ENCODE assay signal across 9 mouse cellular contexts in the genomic region with DNA sequence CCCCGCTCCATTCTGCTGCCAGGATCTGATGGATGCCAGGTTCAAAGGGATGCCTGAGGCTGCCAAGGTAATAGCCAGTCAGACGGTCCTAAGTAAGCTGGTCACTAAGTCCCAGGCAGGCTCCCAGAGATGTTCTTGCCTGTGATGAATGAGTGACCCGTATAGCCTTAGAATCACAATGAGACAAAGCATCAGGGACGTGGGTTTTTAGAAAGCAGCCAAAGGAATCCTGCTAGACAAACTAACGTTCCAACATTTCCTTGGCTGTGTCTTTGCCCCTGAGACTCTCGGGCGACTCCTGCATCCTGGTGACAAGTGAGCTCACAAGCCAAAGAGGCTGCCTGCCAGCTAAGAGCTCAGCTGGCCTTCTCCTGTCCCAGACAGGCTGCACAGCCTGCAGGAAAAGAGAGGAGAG. TPM values are rescaled to one million over a fixed set of nuclear protein-coding genes. Genes with fewer than 3 reads are reported as not detected.
DNase-seq lines count a peak whose midpoint lies in the region; ATAC-seq lines count a peak whose summit lies in the region.
"Had no signal": no experiment of that assay in that cellular context is flagged by ENCODE, and none has a peak within 500 bp of the region (broad histone marks: within the 10 kb centered on the region; RNA-seq: fewer than 3 reads in every experiment).

No protein-coding gene starts in this region.

- H3K36me3 ChIP-seq in forebrain, embryonic 10.5 days (replicated peaks), result peaks cover 94% of the 10 kb centered on the region
- peaks cover 7% of the 10 kb centered on the region; the same call in 1 of the 2 replicates for H3K36me3 ChIP-seq in forebrain, embryonic 11.5 days (ENCODE audit: control insufficient read depth, insufficient read depth, low read length)
- H3K36me3 ChIP-seq in hindbrain, embryonic 16.5 days (ENCODE audit: control insufficient read depth, insufficient read depth, low read length), result peaks cover 27% of the 10 kb centered on the region

- H3K27me3 ChIP-seq in forebrain, embryonic 10.5 days (ENCODE audit: poor library complexity, severe bottlenecking), result no peaks in the 10 kb centered on the region
- no peaks in the 10 kb centered on the region for H3K27me3 ChIP-seq in forebrain, embryonic 11.5 days (ENCODE audit: control insufficient read depth, insufficient read depth, low read length)
- H3K27me3 ChIP-seq in hindbrain, embryonic 16.5 days (replicated peaks; ENCODE audit: control insufficient read depth, insufficient read depth, low read length), result no peaks in the 10 kb centered on the region
- H3K27me3 ChIP-seq: liver, embryonic 13.5 days had no signal

- H3K9ac ChIP-seq in forebrain, embryonic 11.5 days (ENCODE audit: low read length), result no peak overlapping the region
- H3K9ac ChIP-seq in hindbrain, embryonic 16.5 days (ENCODE audit: low read depth, low read length), result no peak overlapping the region
- H3K9ac ChIP-seq: liver, embryonic 13.5 days had no signal

- H3K4me3 ChIP-seq in forebrain, embryonic 10.5 days, result no peak overlapping the region
- H3K4me3 ChIP-seq in forebrain, embryonic 11.5 days (ENCODE audit: low read depth, low read length), result no peak overlapping the region
- H3K4me3 ChIP-seq in hindbrain, embryonic 16.5 days (ENCODE audit: low read length), result no peak overlapping the region
- H3K4me3 ChIP-seq: liver, embryonic 13.5 days had no signal

- H3K9me3 ChIP-seq in forebrain, embryonic 10.5 days, result no peaks in the 10 kb centered on the region
- no peaks in the 10 kb centered on the region for H3K9me3 ChIP-seq in forebrain, embryonic 11.5 days (ENCODE audit: control insufficient read depth, low read length)
- no peaks in the 10 kb centered on the region for H3K9me3 ChIP-seq in hindbrain, embryonic 16.5 days (ENCODE audit: control insufficient read depth, low read length)
- H3K9me3 ChIP-seq: liver, embryonic 13.5 days had no signal

- H3K4me2 ChIP-seq in forebrain, embryonic 11.5 days (ENCODE audit: low read depth, low read length, severe bottlenecking), result no peak overlapping the region
- H3K4me2 ChIP-seq in hindbrain, embryonic 16.5 days (ENCODE audit: low read length), result peak overlapping the region; percentile 3; the same call in 1 of the 2 replicates
- H3K4me2 ChIP-seq: liver, embryonic 13.5 days had no signal

- 84% methylated on average over 7 of the region's 7 CpGs for WGBS in forebrain, embryonic 10.5 days
- 87% methylated on average over 7 of the region's 7 CpGs for WGBS in forebrain, embryonic 11.5 days
- WGBS in hindbrain, embryonic 16.5 days, result 43% methylated on average over 7 of the region's 7 CpGs

- peak overlapping the region; percentile 17; the same call in 1 of the 2 replicates for H3K27ac ChIP-seq in forebrain, embryonic 10.5 days
- no peak overlapping the region for H3K27ac ChIP-seq in forebrain, embryonic 11.5 days (ENCODE audit: low read depth, low read length)
- H3K27ac ChIP-seq in hindbrain, embryonic 16.5 days (ENCODE audit: low read depth, low read length), result peak overlapping the region; percentile 24; the same call in 1 of the 2 replicates
- H3K27ac ChIP-seq: liver, embryonic 13.5 days had no signal

- no peak for ATAC-seq in forebrain, embryonic 11.5 days (replicated peaks; ENCODE audit: low FRiP score)
- peak; percentile 92 for ATAC-seq in hindbrain, embryonic 16.5 days

- peaks cover 11% of the 10 kb centered on the region for H3K4me1 ChIP-seq in forebrain, embryonic 10.5 days
- 0 out of 2 replicates have a peak, but pooled peaks cover under 1% of the 10 kb centered on the region for H3K4me1 ChIP-seq in forebrain, embryonic 11.5 days (replicated peaks; ENCODE audit: control insufficient read depth, insufficient read depth, low read length)
- peaks cover 34% of the 10 kb centered on the region for H3K4me1 ChIP-seq in hindbrain, embryonic 16.5 days (ENCODE audit: control insufficient read depth, insufficient read depth, low read depth, low read length)

- DNase-seq in forebrain, embryonic 10.5 days (ENCODE audit: extremely low spot score, low spot score), result no peak
- no peak for DNase-seq in forebrain, embryonic 11.5 days (ENCODE audit: low spot score)
- peak; percentile 57 for DNase-seq in adrenal gland, adult 2 months
- peak; percentile 30 to 34 for DNase-seq in frontal cortex, adult 2 months (ENCODE audit: extremely low spot score in 1 of 2, low spot score in 1 of 2)
- DNase-seq in right cerebral cortex, postnatal 10 days (ENCODE audit: low spot score in 2 of 2), result peak; percentile 78 to 85
- no peak for DNase-seq in thymus, postnatal 36 days
- no peak for DNase-seq in thymus, postnatal 10 days (ENCODE audit: low spot score in 2 of 2)
- DNase-seq: liver, embryonic 13.5 days had no signal

RNA-seq across cellular contexts. Expression of gene Pfkfb3, which starts 59.0 kb away (rescaled TPM):
- polyA plus RNA-seq in forebrain, embryonic 10.5 days (2016; fragmentation: Nextera tagmentation; extraction: Ambion mirVana), result 15.5 and 17.0 TPM in 2 replicates
- polyA plus RNA-seq in forebrain, embryonic 11.5 days (2014; fragmentation: Nextera tagmentation; extraction: Ambion mirVana), result 14.1 and 18.4 TPM in 2 replicates
- 100 to 1,000 TPM; 163 to 230 TPM for total RNA-seq in adrenal gland, adult 2 months (2021)
- polyA plus RNA-seq in adrenal gland, adult 2 months (2012; rRNA removed), result 26.0 and 50.3 TPM in 2 replicates
- polyA plus RNA-seq in frontal cortex, adult 2 months (2012; rRNA removed), result 20.1 and 21.5 TPM in 2 replicates
- polyA plus RNA-seq in hindbrain, embryonic 16.5 days (2015; fragmentation: Nextera tagmentation; extraction: Ambion mirVana), result 28.5 and 33.9 TPM in 2 replicates

Comparison
In these comparisons a context has a peak if more than half of its experiments do, and no peak if none do; other contexts are left out.
1. DNase-seq: peak in adrenal gland, adult 2 months (single experiment), frontal cortex, adult 2 months (2 of 2) and right cerebral cortex, postnatal 10 days (2 of 2); none in forebrain, embryonic 10.5 days (single experiment), forebrain, embryonic 11.5 days (single experiment), thymus, postnatal 36 days (0 of 2) and thymus, postnatal 10 days (0 of 2).